Mouse (Mus musculus) thymus, postnatal 10 days (tissue): ENCODE data around the gene Serpinb9.
A peak's percentile ranks its signal among the peaks of the same experiment; 100 is the strongest.
"Not testable (repeated sequence)": the region's sequence is repeated elsewhere in the genome, so short reads cannot be mapped to it uniquely, and the experiment has no call there.

Source experiments
- DNase-seq, 2 experiments: peaks; one replicate each; pipeline ENCODE4 v3.0.0; 2021; ENCODE audit warnings: low spot score in 2 of 2

Serpinb9 gene

GRCm38 (mm10) chr13:33002950-33003349 lies at the start of gene Serpinb9:
Gene Serpinb9, plus strand, starts transcription at chr13:33003250.
- DNase-seq = no peak

- DNase-seq = no peak
These were observed 46.5 kb upstream of the Serpinb9 start for GRCm38 (mm10) chr13:32956537-32956936.

- no peak for DNase-seq
These were observed 45.1 kb upstream of the Serpinb9 start for GRCm38 (mm10) chr13:32957917-32958316.

GRCm38 (mm10) chr13:32958521-32958920 lies 44.5 kb upstream of the Serpinb9 start:
- not testable (repeated sequence) for DNase-seq

GRCm38 (mm10) chr13:32963990-32964753 lies 38.9 kb upstream of the Serpinb9 start:
- DNase-seq = no peak

- DNase-seq = peak; percentile 26 to 43
These were observed 37.9 kb upstream of the Serpinb9 start, which contains the start of gene Serpinb6b for GRCm38 (mm10) chr13:32964989-32965811. Gene Serpinb6b, plus strand, starts transcription at chr13:32965209.

GRCm38 (mm10) chr13:32966116-32966515 lies 36.9 kb upstream of the Serpinb9 start:
- DNase-seq = peak in 1 of 2 experiments; percentile 11

- no peak for DNase-seq
These were observed 35.8 kb upstream of the Serpinb9 start for GRCm38 (mm10) chr13:32967233-32967632.

GRCm38 (mm10) chr13:32968353-32968984 lies 34.6 kb upstream of the Serpinb9 start:
- DNase-seq = no peak

- no peak for DNase-seq
These were observed 33.9 kb upstream of the Serpinb9 start for GRCm38 (mm10) chr13:32968996-32969640.

GRCm38 (mm10) chr13:32969641-32970040 lies 33.4 kb upstream of the Serpinb9 start:
- DNase-seq = no peak

- DNase-seq = no peak
These were observed 32.3 kb upstream of the Serpinb9 start for GRCm38 (mm10) chr13:32970776-32971175.

GRCm38 (mm10) chr13:32974268-32974667 lies 28.8 kb upstream of the Serpinb9 start:
- DNase-seq = no peak

GRCm38 (mm10) chr13:32974889-32975460 lies 28.1 kb upstream of the Serpinb9 start:
- DNase-seq = no peak

- DNase-seq = no peak
These were observed 27.3 kb upstream of the Serpinb9 start for GRCm38 (mm10) chr13:32975710-32976109.

- no peak for DNase-seq
These were observed 20.5 kb upstream of the Serpinb9 start for GRCm38 (mm10) chr13:32982556-32983042.

- DNase-seq = no peak
These were observed 16.8 kb upstream of the Serpinb9 start for GRCm38 (mm10) chr13:32986256-32986655.

GRCm38 (mm10) chr13:32993152-32993893 lies 9.7 kb upstream of the Serpinb9 start:
- DNase-seq = peak in 1 of 2 experiments; percentile 8

- DNase-seq = no peak
These were observed 9.2 kb upstream of the Serpinb9 start for GRCm38 (mm10) chr13:32993894-32994242.

GRCm38 (mm10) chr13:32995051-32995450 lies 8.0 kb upstream of the Serpinb9 start:
- no peak for DNase-seq

- no peak for DNase-seq
These were observed 1.7 kb upstream of the Serpinb9 start for GRCm38 (mm10) chr13:33001341-33001740.
